Mouse (Mus musculus) telencephalon, adult 2 months (tissue): Measurements from ENCODE around the gene Aktip.
A peak's percentile ranks its signal among the peaks of the same experiment; 100 is the strongest.

ENCODE experiments used
- DNase-seq: peaks from one replicate; pipeline ENCODE4 v3.0.0-alpha.2; 2011; ENCODE audit warnings: low read depth, low spot score

The Aktip gene

DNA sequence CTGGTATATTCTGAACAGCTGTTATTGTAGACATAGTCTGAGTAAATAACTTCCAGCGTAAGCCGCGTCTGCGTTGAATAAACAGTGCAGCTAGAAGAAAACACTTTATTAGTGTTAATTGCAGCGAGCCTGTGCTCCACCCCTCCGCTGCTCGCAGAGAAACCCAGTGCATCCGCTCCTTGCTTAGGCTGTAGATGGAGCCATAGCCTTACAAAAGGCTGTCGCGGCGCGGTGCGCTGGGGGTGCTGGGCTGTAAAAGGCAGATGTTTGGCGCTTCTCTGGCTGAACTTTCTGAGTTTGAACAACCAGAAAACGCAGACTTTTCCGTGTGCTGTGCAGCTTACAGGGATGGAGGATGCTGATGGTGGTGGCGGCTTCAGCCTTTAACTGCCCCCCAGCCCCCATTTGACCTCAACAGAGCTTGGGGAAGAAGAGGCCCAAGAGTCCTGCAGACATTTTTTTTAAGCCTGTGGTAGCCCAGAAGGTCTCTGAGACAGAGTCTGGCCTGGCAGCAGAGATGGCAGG, 8.9 kb downstream of the Aktip start:
- DNase-seq = peak; percentile 10

DNA sequence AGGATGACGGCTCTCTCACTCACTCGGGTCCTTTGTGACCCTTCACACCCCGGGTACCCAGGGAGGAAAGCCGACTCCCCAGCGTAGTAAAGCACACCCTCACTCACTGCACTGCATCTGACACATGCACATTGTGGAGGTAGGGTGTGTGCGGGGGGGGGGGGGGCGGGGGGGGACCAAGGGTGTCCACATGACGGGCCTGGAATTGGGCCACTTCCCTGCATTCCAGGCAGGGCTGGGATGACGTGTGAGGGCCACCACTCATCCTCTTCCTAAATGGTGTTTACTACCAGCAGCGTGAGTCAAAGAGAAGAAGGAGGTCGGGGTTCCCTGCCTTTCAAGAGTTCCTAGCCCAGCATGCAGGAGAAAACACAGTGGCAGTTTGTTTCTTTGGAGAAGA, 11.6 kb downstream of the Aktip start:
- no peak for DNase-seq

DNA sequence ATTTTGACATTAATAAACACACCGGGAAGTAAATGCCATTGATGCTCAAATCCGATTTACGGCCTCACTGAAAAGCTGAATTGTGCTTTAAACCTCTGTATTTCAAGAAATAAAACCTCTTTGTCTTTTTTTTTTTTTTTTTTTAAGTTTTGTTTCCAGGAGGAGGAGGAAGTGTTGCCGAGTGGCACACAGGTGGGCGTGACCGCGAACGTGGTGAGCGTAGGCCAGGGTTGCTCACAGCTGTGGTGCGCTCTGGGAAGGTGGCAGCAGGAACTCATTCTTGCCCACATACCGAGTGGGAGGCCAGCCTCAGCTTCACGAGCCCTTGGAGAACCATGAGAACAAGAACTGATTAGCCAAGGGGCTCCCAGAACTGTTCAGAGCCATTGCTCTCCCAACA, 13.4 kb downstream of the Aktip start:
- no peak for DNase-seq

DNA sequence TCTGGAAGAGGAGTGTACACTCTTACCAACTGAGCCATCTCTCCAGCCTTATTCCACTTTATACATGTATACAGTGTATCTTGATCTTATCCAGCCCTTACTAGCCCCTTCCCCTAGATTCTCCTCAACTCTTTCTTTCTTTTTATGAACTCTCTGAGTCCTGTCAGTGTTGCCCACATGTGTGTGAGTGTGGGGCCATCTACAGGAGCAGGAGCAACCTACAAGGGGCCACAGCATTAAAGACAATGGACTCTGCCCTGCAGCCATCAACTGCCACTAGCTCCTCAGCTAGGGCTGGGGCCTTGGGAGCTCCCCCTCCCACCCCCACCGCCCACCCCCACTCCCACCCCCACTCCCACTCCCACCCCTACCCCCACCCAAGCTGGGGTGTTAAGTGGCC, 22.1 kb downstream of the Aktip start:
- DNase-seq = no peak

DNA sequence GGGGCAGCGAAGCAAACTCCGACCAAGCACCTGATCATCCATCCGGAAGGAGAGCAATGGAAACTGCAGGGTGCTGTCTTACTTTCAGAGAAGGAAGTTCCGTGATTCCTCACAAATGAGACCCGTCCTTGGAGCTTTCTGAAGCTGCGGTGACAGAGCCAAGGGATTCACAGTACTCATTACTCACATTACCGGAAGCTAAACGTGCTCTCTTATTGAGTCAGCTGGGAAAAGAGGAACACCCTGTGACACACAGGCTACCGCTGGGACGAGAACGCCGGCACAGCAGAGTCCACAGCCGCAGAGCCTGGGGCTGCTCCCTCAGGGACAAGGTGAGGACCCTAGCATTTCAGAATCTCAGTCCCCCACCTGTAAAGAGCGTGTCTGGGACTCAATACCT, 23.6 kb downstream of the Aktip start:
- no peak for DNase-seq

DNA sequence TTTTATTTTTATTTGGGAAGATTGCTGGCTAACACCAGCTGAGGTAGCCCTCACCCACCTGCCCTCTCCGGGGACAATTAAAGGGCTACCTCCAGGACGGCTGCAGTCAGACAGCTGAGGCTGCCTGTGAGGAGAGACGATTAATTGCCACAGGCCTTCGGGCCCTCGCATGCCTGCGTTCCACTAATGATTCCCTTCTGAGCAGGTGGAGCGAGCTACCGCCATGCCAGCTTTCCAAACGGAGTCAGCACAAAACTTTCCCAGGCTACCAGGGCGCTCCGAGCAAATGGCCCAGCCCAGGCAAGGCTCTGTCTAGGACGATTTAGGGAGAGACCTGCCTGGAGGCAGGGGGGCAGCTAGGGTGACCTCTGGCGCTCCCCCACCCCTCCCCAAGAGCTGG, 28.2 kb downstream of the Aktip start:
- DNase-seq = no peak

DNA sequence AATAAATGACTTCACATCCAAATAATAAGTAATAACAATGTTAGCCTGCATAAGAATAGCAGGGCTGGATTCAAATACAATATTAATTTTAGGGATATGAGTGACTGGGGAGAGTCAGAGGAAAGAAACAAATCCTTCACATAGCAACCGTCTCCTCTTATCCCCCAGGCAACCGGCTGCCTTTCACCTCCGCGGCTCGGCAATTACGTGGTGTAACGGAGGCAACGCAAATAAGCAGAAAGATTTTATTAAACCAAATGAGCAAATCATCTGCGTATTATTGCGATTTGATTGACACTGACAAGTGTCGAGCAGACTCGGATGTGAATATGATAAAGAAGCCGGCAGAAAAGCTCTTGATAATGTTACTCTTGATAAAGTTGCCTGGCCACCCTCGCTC, 28.9 kb downstream of the Aktip start:
- DNase-seq = no peak

DNA sequence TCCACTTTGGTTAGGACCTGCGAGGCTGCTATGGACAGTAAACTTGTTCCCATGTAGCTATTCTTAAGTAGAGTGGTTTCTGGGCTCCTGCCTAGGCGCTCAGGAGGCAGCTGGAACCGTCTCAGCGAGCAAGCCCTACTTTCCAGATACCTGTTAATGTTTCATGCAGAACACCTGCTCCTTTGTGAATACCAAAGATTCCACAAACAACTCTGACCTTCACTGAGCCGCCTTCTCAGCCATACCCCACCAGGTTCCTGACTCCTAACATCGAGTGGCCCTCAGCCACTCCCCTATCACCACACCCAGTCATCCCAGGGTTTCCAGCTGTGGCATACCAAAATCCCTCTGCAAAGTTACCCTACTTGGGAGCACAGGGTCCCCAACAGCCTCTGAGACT, 29.6 kb downstream of the Aktip start:
- DNase-seq = no peak

DNA sequence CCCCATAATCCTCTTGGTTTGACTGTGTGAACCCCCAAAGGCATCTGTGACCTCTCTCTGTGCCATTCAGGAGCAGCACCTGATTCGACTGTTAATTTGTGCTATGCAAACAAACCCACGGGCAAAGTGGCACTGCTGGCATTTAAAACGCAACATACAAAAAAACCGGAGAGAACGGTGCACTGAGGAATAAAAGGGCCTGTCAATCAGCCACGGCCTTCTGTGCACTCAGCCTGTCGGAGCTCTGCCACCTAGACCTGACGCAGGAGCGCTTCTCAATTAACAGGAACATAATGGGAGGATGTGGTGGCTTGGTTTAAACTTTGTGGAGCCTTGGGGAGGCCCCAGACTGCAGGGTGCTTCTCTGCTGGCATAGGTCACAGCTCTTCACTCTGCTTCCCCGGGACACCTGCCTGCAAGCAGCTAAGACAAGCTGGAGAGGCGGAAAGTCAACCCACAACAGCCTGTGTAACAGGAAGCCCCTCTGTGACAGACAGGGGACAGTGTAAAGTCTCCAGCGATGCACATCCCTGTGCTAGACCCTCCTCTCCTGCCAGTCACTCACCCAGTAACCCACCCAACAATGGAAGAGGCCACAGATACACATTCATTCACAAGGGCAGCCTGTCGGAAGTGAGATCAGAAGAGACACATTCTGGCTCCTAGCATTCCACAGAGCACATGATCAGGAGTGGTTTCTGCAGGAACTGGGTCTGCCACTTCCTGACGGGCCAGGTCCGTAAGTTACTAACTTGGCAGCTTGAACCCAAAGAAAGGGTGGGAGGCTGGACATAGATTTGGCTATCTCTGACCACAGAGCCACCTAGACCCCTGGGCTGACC, 39.6 kb downstream of the Aktip start:
- no peak for DNase-seq

DNA sequence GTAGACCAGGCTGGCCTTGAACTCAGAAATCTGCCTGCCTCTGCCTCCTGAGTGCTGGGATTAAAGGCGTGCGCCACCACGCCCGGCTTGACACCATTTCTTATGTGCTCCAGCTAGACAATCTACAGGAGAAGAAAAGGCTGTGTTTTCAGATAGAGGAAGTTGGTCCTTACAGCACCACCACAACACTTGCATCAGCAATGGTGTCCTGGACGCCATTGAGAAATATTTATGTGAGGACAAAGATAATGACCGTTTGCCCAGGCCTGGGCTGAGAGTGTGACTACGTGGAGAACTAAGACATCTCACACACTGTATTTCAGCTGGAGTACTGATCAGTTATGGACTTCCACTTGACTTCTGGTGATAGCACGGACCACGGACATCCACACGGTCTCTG, 41.2 kb downstream of the Aktip start:
- no peak for DNase-seq

DNA sequence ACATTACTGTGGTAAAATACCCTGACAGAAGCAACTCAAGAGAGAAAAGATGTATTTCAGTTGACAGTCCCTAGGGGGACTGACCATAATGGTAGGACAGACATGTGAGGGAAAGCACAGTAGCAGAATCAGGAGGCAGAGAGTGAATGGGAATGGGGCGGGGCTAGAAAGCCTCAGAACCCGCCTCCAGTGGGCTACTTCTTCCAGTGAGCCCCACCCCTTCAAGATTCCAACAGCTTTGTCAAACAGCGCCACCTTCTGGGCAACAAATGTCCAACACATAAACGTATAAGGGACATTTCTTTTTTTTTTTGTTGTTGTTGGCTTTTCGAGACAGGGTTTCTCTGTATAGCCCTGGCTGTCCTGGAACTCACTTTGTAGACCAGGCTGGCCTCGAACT, 45.2 kb downstream of the Aktip start:
- DNase-seq = no peak

DNA sequence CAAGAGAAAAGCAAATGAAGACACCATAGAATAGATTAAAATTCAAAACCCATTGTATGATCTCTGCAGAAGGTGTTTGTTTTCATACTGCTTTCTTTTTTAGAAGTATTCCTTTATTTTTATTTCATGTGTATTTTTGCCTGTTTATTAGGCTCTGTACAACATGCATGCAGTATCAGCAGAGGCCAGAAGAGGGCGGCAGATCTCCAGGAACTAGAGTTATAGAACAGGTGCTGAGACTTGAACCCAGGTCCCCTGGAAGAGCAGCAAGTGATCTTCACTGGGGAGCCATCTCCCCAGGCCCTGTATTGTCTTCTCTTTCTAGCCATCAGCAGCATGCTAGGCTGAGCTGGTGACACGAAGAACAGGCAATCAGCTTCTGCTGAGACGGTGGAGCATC, 45.9 kb downstream of the Aktip start:
- DNase-seq = no peak

DNA sequence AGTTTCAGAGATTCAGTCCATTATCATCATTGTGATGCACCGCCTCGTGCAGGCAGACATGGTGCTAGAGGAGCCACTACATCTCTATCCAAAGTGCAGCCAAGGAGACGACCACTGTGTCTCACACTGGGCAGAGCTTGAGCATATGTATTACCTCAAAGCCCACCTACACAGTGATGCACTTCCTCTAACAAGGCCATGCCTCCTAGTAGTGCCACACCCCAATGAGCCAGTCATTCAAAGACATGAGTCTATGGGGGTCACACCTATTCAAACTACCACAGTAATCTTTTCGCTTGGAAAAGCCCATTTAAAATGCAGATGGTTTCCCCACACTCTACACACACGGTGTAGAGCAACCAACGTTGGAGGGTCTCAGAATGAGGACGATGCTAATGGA, 48.2 kb downstream of the Aktip start:
- DNase-seq = no peak

DNA sequence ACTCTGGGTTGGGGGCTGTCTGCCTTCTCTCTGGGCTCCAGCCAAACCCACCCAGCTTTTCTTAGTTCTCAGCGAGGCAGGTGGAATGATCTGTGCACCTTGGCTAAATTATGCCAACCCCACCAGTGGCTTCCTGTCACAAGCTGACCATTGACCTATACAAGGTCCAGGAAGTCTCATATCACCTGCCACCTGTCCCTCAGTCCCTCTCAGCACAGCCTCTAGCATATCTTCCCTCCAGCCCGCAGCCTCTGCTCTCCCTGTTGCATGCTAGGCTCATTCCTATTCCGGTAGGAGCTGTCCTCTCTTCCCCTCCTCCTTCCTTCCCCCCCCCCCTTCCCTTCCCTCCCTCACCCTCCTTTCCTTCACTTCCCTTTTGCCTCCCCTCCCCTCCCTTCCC, 50.5 kb downstream of the Aktip start:
- no peak for DNase-seq

DNA sequence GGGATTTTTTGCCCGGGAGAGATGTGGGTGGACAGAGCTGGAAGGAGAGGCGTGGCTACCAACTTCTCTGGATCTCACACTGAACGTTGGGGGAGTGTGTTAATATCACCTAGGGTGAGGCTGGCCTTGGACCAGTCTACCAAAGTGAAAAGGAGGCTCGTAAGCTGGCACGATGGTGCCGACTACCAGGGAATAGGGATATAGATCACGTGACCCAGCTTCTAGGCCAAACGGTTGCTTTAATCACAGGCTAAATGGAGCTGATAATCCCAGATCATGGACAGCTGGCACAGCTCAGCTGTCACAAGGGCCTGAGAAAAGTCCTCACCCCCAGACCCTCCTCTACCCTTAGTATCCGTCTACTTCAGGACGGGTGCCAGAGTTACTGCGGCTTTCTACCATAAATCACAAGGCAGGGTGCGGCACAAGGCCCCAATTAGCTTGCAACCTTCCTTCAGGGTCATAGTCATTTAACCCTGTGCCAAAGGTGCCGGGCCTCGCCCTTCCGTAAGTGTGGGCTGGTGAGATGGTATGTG, 51.1 kb downstream of the Aktip start:
- no peak for DNase-seq

DNA sequence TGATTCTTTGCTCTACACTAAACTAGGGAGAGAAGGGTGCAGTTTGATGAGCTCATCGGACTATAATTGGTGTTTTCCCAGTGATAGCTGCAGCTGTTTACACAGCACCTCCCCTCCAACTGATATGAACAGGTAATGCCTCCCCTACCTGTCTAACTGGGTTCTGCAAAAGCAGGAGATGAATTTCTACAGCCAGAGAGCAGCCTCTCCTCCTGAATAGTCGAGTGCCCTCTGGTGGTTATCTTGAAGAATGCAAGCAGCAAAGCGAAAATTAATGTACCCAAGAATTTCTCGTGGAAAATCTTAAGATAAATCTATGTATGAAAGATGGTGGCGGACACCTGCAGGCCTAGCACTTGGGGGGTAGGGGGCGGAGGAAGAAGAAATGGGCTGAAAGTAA, 52.1 kb downstream of the Aktip start:
- no peak for DNase-seq

DNA sequence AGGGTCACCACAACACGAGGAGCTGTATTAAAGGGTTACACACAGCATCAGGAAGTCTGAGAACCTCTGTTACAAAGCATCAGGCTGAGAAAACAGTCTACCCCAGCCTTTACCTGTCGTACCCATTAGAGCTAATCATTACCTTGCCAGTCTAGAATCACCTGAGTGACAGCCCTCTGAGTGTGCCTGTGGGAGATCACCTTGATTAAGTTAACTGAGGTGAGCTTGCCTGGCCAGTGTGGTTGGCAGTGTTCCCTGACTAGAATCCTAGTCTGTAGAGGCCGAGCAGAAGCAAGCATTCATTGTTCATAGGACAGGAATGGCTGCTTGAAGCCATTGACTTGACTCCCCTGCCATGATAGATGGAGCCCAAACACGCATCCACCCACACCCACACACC, 58.9 kb downstream of the Aktip start:
- DNase-seq = no peak

DNA sequence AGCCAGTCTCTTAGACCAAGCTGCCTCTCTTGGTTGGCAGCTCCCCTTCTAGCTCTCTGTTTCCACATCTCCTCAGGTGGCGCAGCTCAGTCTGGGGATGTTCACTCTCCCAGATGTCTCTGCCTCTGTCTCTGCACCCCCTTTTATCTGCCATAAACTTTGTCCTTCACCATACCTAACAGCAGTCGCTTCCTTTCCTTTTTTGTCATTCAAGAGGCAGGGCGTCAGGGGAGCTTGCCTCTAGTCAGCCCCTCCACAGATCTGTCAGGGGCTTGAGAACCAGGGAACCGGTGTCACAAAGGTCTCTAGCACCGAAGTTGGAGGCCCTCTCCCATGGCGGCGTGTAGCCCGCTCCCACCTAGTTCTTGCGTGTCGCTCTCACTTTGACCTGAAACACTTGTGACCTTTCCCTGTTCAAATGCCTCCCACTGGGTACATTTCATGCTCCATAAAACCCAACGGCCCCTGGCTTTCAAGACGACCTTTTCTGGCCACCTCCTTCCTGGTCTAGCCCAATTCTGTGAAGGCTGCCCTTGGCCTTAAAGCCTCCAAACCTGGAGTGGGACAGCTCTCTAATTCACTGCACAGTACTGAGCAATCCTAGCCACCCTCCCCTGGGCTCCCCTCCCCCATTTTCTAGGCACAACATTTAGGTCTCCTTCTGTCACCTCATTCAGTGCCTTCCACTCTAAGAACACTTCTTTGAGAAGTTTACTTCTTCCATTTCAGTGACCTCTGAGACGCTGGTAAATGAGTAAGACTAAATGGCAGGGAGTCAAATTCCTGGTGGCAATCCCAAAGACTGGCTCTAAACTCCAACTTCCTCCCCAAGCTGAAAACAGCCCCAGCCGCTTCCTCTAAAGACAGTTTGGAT, 64.2 kb downstream of the Aktip start:
- DNase-seq = no peak

DNA sequence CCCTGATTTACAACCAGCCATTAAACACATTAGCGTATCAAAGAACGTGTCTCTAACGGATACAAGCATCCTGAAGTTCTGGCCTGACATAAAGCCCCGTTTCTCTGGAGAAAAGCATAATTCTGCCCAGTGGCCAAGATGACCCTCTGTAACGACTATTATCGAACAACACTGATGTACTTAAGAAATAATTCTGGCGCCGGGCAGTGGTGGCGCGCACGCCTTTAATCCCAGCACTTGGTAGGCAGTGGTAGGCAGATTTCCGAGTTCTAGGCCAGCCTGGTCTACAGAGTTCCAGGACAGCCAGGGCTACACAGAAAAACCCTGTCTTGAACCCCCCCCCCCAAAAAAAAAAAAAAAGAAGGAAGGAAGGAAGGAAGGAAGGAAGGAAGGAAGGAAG, 65.1 kb downstream of the Aktip start:
- DNase-seq = no peak

DNA sequence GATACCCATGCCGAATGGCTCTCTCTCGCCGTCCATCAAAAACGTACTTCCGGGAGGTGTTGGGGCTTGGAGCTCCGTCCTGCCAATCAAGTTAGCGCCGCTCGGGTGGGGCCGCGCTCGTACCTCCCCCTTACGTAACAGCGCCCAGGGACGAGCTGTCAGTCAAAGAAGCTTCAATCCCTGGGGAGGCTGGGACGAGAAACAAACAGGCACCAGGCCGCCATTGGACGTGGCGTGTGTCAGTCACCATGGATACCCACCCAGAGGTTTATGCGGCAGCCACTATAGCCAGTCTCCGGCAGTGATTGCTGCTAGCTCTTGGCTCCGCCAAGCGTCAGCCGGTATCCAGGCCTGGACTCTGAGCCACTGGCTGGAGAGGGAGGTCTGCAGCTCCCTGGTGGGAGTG, 65.7 kb downstream of the Aktip start:
- DNase-seq = peak; percentile 100

DNA sequence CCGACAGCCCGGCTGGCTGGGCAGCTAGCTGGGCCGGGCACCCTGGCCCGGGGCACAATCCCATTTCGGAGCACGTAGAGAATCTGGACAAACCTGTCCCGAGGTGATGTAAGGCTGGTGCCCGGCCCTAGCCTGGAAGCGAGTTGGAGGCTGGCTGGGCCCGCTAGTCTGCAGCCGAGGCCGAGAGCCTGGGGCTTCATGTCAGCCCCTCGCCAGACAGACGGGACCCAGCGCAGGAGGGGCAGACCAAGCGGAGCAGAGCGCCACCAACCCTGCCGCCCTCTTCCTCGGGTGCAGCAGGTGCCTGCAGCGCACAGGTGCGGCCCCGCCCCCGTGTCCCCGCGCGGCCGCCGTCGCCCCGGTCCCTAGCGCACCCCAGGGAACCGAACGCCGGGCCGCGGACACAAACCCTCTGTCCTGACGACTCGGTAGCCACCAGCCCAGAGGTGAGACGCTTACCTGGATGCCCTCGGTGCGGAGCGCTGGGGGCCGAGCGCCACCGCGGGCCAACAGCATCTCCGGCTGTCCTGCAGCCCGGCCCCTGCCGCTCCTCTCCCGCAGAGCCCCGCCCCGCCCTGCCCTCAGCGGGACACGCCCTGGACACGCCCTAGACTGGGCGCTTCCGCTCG, 66.2 kb downstream of the Aktip start:
- no peak for DNase-seq

DNA sequence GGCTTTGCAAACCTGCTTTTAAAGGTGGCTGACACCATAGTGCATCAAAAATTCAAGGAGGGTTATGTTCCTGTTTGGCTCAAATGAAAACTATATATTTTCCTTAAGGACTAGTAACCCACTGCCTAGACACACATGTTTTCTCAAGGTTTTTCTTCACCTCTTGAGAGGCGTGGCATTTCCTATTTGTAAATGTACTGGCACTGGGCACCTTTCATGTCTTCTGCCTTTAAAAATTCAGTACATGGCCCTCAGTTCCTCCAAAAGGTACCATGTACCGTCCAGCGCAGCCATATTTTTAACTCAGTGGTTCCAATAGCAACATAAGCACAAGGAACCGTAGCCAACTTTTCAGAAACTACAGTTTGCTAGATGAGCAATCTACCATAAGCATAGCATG, 67.0 kb downstream of the Aktip start:
- DNase-seq = no peak
